Mouse (Mus musculus): ENCODE results near the gene Esr1. TPM values are rescaled to one million over a fixed set of nuclear protein-coding genes. Genes with fewer than 3 reads are reported as not detected.
"Not testable (repeated sequence)": the region's sequence is repeated elsewhere in the genome, so short reads cannot be mapped to it uniquely, and the experiment has no call there.

Gene Esr1
- polyA plus RNA-seq, 1 experiment from 2014 or later = 0.67 TPM

DNA sequence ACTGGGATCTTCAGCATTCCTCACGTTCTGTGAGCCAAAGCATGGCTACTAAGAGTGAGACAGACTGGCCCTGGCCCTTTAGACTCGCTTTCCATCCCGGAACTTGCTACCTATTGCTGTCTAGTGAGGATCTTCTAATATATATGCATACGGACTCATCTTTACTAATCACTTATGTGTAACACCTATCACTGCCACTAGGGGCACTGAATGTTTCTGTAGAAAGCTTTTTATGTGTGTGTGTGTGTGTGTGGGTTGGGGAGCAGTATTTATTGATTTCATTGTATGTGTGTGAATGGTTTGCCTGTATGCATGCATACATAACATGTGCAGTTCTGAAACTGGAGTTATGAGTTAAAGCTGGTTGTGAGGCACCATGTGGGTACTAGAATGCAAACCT, 17.6 kb upstream of the Esr1 start:
- ATAC-seq (ENCODE audit: insufficient number of reproducible peaks, low FRiP score, low TSS enrichment, low read depth) (no peak), DNase-seq (ENCODE audit: low spot score) (no peak)
- Histone ChIP-seq H3K36me3 (ENCODE audit: control insufficient read depth, insufficient read depth, low read length) (no peaks in the 10 kb centered on the region), H3K4me3 (ENCODE audit: low read depth, low read length) (no peak overlapping the region), H3K4me2 (ENCODE audit: low read depth, severe bottlenecking) (no peak overlapping the region), H3K27ac (replicated peaks; ENCODE audit: low read depth, low read length) (no peak overlapping the region), H3K9me3 (ENCODE audit: control insufficient read depth, low read length) (no peaks in the 10 kb centered on the region), H3K27me3 (ENCODE audit: control insufficient read depth, insufficient read depth, low read length) (no peaks in the 10 kb centered on the region), H3K9ac (ENCODE audit: low read length) (no peak overlapping the region), H3K4me1 (ENCODE audit: control insufficient read depth, insufficient read depth, low read length) (no peaks in the 10 kb centered on the region)
- 79% methylated on average over 4 of the region's 4 CpGs for WGBS

DNA sequence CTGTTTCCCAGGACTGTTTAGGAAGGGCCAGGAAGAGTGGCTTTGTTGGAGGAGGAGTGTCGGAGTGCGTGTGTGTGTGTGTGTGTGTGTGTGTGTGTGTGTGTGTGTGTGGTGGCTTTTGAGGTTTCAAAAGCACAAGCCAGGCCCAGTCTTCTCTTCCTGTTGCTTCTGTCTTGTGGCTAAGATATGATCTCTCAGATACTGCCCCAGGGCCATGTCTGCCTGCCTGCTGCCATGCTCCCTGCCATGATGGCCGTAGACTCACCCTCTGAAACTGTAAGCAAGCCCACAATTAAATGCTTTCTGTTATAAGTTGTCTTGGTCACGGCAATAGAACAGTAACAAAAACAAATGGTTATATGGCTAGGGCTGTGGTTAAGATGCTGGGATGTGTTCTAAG, 14.2 kb upstream of the Esr1 start:
- H3K4me2 ChIP-seq (ENCODE audit: low read depth, severe bottlenecking) = no peak overlapping the region
- WGBS = 84% methylated on average over 4 of the region's 4 CpGs
- no peak overlapping the region for H3K4me3 ChIP-seq (ENCODE audit: low read depth, low read length)
- H3K27ac ChIP-seq (replicated peaks; ENCODE audit: low read depth, low read length) = no peak overlapping the region
- no peaks in the 10 kb centered on the region for H3K36me3 ChIP-seq (ENCODE audit: control insufficient read depth, insufficient read depth, low read length)
- DNase-seq (ENCODE audit: low spot score) (no peak), ATAC-seq (ENCODE audit: insufficient number of reproducible peaks, low FRiP score, low TSS enrichment, low read depth) (no peak)
- H3K27me3 ChIP-seq (ENCODE audit: control insufficient read depth, insufficient read depth, low read length) = no peaks in the 10 kb centered on the region
- no peak overlapping the region for H3K9ac ChIP-seq (ENCODE audit: low read length)
- H3K4me1 ChIP-seq (ENCODE audit: control insufficient read depth, insufficient read depth, low read length) = no peaks in the 10 kb centered on the region
- H3K9me3 ChIP-seq (ENCODE audit: control insufficient read depth, low read length) = no peaks in the 10 kb centered on the region

GRCm38 (mm10) chr10:4598244-4598842, 13.1 kb upstream of the Esr1 start:
- H3K4me1 ChIP-seq (ENCODE audit: control insufficient read depth, insufficient read depth, low read length) = no peaks in the 10 kb centered on the region
- H3K4me3 ChIP-seq (ENCODE audit: low read depth, low read length) = no peak overlapping the region
- no peaks in the 10 kb centered on the region for H3K27me3 ChIP-seq (ENCODE audit: control insufficient read depth, insufficient read depth, low read length)
- peak; percentile 64 for DNase-seq (ENCODE audit: low spot score)
- no peak overlapping the region for H3K4me2 ChIP-seq (ENCODE audit: low read depth, severe bottlenecking)
- no peaks in the 10 kb centered on the region for H3K36me3 ChIP-seq (ENCODE audit: control insufficient read depth, insufficient read depth, low read length)
- no peak overlapping the region for H3K27ac ChIP-seq (replicated peaks; ENCODE audit: low read depth, low read length)
- no peak for ATAC-seq (ENCODE audit: insufficient number of reproducible peaks, low FRiP score, low TSS enrichment, low read depth)
- no peaks in the 10 kb centered on the region for H3K9me3 ChIP-seq (ENCODE audit: control insufficient read depth, low read length)
- WGBS = 69% methylated on average over 10 of the region's 10 CpGs
- H3K9ac ChIP-seq (ENCODE audit: low read length) = no peak overlapping the region

GRCm38 (mm10) chr10:4598916-4599315, 12.5 kb upstream of the Esr1 start:
- H3K4me2 ChIP-seq (ENCODE audit: low read depth, severe bottlenecking) = no peak overlapping the region
- H3K27ac ChIP-seq (replicated peaks; ENCODE audit: low read depth, low read length) = no peak overlapping the region
- no peak for ATAC-seq (ENCODE audit: insufficient number of reproducible peaks, low FRiP score, low TSS enrichment, low read depth)
- 78% methylated on average over 12 of the region's 12 CpGs for WGBS
- H3K9me3 ChIP-seq (ENCODE audit: control insufficient read depth, low read length) = no peaks in the 10 kb centered on the region
- no peaks in the 10 kb centered on the region for H3K27me3 ChIP-seq (ENCODE audit: control insufficient read depth, insufficient read depth, low read length)
- no peak overlapping the region for H3K4me3 ChIP-seq (ENCODE audit: low read depth, low read length)
- H3K4me1 ChIP-seq (ENCODE audit: control insufficient read depth, insufficient read depth, low read length) = no peaks in the 10 kb centered on the region
- no peak overlapping the region for H3K9ac ChIP-seq (ENCODE audit: low read length)
- DNase-seq (ENCODE audit: low spot score) = no peak
- H3K36me3 ChIP-seq (ENCODE audit: control insufficient read depth, insufficient read depth, low read length) = no peaks in the 10 kb centered on the region

- Histone ChIP-seq H3K27ac (replicated peaks; ENCODE audit: low read depth, low read length) (no peak overlapping the region), H3K4me3 (ENCODE audit: low read depth, low read length) (no peak overlapping the region), H3K9ac (ENCODE audit: low read length) (no peak overlapping the region), H3K36me3 (ENCODE audit: control insufficient read depth, insufficient read depth, low read length) (no peaks in the 10 kb centered on the region), H3K27me3 (ENCODE audit: control insufficient read depth, insufficient read depth, low read length) (no peaks in the 10 kb centered on the region), H3K4me1 (ENCODE audit: control insufficient read depth, insufficient read depth, low read length) (no peaks in the 10 kb centered on the region), H3K9me3 (ENCODE audit: control insufficient read depth, low read length) (no peaks in the 10 kb centered on the region), H3K4me2 (ENCODE audit: low read depth, severe bottlenecking) (no peak overlapping the region)
- 86% methylated on average over 4 of the region's 4 CpGs for WGBS
- DNase-seq (ENCODE audit: low spot score) (no peak), ATAC-seq (ENCODE audit: insufficient number of reproducible peaks, low FRiP score, low TSS enrichment, low read depth) (no peak)
These were observed 11.8 kb upstream of the Esr1 start for GRCm38 (mm10) chr10:4599591-4599990.

DNA sequence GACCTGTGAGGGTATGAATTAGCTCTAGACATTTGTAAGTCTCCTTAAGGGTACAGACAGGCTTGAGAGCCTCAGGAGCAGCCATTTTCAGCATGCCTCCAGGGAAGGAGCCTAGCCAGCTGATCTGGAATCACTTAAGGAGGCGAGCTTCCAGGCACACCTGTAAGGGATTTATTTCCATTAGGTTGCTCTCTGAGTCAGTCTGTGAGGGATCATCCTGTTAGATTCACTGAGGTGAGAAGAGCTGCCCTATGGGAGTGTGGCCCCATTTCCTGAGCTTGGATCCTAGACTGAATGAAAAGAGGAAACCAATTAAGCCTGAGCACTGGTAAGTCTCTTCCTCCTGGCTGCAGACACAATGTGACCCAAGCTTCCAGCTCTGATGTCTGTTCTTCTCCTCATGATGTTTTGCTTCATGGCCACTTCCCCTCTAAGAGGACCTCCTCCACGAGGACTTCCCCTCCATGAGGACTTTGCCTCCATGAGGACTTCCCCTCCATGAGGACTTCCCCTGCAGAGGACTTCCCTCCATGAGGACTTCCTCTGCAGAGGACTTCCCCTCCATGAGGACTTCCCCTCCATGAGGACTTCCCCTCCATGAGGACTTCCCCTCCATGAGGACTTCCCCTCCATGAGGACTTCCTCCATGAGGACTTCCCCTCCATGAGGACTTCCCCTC, 10.5 kb upstream of the Esr1 start:
- ATAC-seq (ENCODE audit: insufficient number of reproducible peaks, low FRiP score, low TSS enrichment, low read depth) (no peak), DNase-seq (ENCODE audit: low spot score) (no peak)
- no peak overlapping the region for H3K9ac ChIP-seq (ENCODE audit: low read length)
- 38% methylated on average over 2 of the region's 2 CpGs for WGBS
- H3K27ac ChIP-seq (replicated peaks; ENCODE audit: low read depth, low read length) = no peak overlapping the region
- no peak overlapping the region for H3K4me2 ChIP-seq (ENCODE audit: low read depth, severe bottlenecking)
- no peaks in the 10 kb centered on the region for H3K36me3 ChIP-seq (ENCODE audit: control insufficient read depth, insufficient read depth, low read length)
- no peaks in the 10 kb centered on the region for H3K27me3 ChIP-seq (ENCODE audit: control insufficient read depth, insufficient read depth, low read length)
- no peak overlapping the region for H3K4me3 ChIP-seq (ENCODE audit: low read depth, low read length)
- no peaks in the 10 kb centered on the region for H3K4me1 ChIP-seq (ENCODE audit: control insufficient read depth, insufficient read depth, low read length)
- no peaks in the 10 kb centered on the region for H3K9me3 ChIP-seq (ENCODE audit: control insufficient read depth, low read length)

DNA sequence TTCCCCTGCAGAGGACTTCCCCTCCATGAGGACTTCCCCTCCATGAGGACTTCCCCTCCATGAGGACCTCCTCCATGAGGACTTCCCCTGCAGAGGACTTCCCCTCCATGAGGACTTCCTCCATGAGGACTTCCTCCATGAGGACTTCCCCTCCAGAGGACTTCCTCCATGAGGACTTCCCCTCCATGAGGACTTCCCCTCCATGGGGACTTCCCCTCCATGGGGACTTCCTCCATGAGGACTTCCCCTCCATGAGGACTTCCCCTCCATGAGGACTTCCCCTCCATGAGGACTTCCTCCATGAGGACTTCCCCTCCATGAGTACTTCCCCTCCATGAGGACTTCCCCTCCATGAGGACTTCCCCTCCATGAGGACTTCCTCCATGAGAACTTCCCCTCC, 9.8 kb upstream of the Esr1 start:
- not testable (repeated sequence) for H3K27me3 ChIP-seq (ENCODE audit: control insufficient read depth, insufficient read depth, low read length); H3K9me3 ChIP-seq (ENCODE audit: control insufficient read depth, low read length); H3K4me3 ChIP-seq (ENCODE audit: low read depth, low read length); H3K4me2 ChIP-seq (ENCODE audit: low read depth, severe bottlenecking); H3K4me1 ChIP-seq (ENCODE audit: control insufficient read depth, insufficient read depth, low read length); H3K27ac ChIP-seq (replicated peaks; ENCODE audit: low read depth, low read length); ATAC-seq (ENCODE audit: insufficient number of reproducible peaks, low FRiP score, low TSS enrichment, low read depth); H3K36me3 ChIP-seq (ENCODE audit: control insufficient read depth, insufficient read depth, low read length); DNase-seq (ENCODE audit: low spot score); H3K9ac ChIP-seq (ENCODE audit: low read length)

- Histone ChIP-seq H3K4me1 (ENCODE audit: control insufficient read depth, insufficient read depth, low read length) (no peaks in the 10 kb centered on the region), H3K4me2 (ENCODE audit: low read depth, severe bottlenecking) (no peak overlapping the region), H3K9me3 (ENCODE audit: control insufficient read depth, low read length) (no peaks in the 10 kb centered on the region), H3K4me3 (ENCODE audit: low read depth, low read length) (no peak overlapping the region), H3K27me3 (ENCODE audit: control insufficient read depth, insufficient read depth, low read length) (no peaks in the 10 kb centered on the region), H3K9ac (ENCODE audit: low read length) (no peak overlapping the region), H3K27ac (replicated peaks; ENCODE audit: low read depth, low read length) (no peak overlapping the region), H3K36me3 (ENCODE audit: control insufficient read depth, insufficient read depth, low read length) (no peaks in the 10 kb centered on the region)
- ATAC-seq (ENCODE audit: insufficient number of reproducible peaks, low FRiP score, low TSS enrichment, low read depth) = no peak
- WGBS = 82% methylated on average over 4 of the region's 4 CpGs
- no peak for DNase-seq (ENCODE audit: low spot score)
These were observed 8.9 kb upstream of the Esr1 start for GRCm38 (mm10) chr10:4602466-4602865.

Data from limb, embryonic 11.5 days (tissue).